Mouse (Mus musculus): Measurements from ENCODE around the gene Nr2c2. TPM values are rescaled to one million over a fixed set of nuclear protein-coding genes. Genes with fewer than 3 reads are reported as not detected.

Nr2c2 gene
- polyA plus RNA-seq, 1 experiment from 2014 or later = 16.4 TPM

GRCm38 (mm10) chr6:92199414-92199813, 108.2 kb downstream of the Nr2c2 start:
- WGBS (ENCODE audit: insufficient replicate concordance) = 83% methylated on average over 8 of the region's 8 CpGs
- H3K36me3 ChIP-seq (ENCODE audit: control insufficient read depth, insufficient read depth, low read length) = peaks cover 24% of the 10 kb centered on the region
- no peak for ATAC-seq (replicated peaks; ENCODE audit: insufficient number of reproducible peaks, low FRiP score, low TSS enrichment)

GRCm38 (mm10) chr6:92214055-92214772, 123.0 kb downstream of the Nr2c2 start:
- H3K9me3 ChIP-seq (replicated peaks; ENCODE audit: control insufficient read depth, low read length) = no peaks in the 10 kb centered on the region
- H3K4me1 ChIP-seq (ENCODE audit: control insufficient read depth, insufficient read depth, low read length) = peaks cover 7% of the 10 kb centered on the region
- H3K4me3 ChIP-seq (ENCODE audit: low read depth, low read length) = peak overlapping the region; percentile 98
- no peaks in the 10 kb centered on the region for H3K27me3 ChIP-seq (ENCODE audit: control insufficient read depth, insufficient read depth, low read length)
- WGBS (ENCODE audit: insufficient replicate concordance) = under 1% methylated on average over 48 of the region's 48 CpGs
- H3K27ac ChIP-seq (ENCODE audit: low read depth, low read length) = peak overlapping the region; percentile 74
- ATAC-seq (replicated peaks; ENCODE audit: insufficient number of reproducible peaks, low FRiP score, low TSS enrichment) = peak; percentile 61
- H3K9ac ChIP-seq (ENCODE audit: low read depth, low read length) = peak overlapping the region; percentile 97
- H3K4me2 ChIP-seq = peak overlapping the region; percentile 96
- no peaks in the 10 kb centered on the region; the same call in 1 of the 2 replicates for H3K36me3 ChIP-seq (ENCODE audit: control insufficient read depth, insufficient read depth, low read length)

More at GRCm38 (mm10) chr6:92199414-92199813, 108.2 kb downstream of the Nr2c2 start:
- Histone ChIP-seq H3K4me1 (ENCODE audit: control insufficient read depth, insufficient read depth, low read length) (no peaks in the 10 kb centered on the region), H3K9ac (ENCODE audit: low read depth, low read length) (no peak overlapping the region), H3K27ac (ENCODE audit: low read depth, low read length) (no peak overlapping the region), H3K9me3 (replicated peaks; ENCODE audit: control insufficient read depth, low read length) (no peaks in the 10 kb centered on the region), H3K4me2 (no peak overlapping the region), H3K27me3 (ENCODE audit: control insufficient read depth, insufficient read depth, low read length) (no peaks in the 10 kb centered on the region), H3K4me3 (ENCODE audit: low read depth, low read length) (no peak overlapping the region)

- peak; percentile 87 for ATAC-seq (replicated peaks; ENCODE audit: insufficient number of reproducible peaks, low FRiP score, low TSS enrichment)
- Histone ChIP-seq H3K9me3 (replicated peaks; ENCODE audit: control insufficient read depth, low read length) (no peaks in the 10 kb centered on the region), H3K27me3 (ENCODE audit: control insufficient read depth, insufficient read depth, low read length) (no peaks in the 10 kb centered on the region), H3K4me1 (ENCODE audit: control insufficient read depth, insufficient read depth, low read length) (peaks cover 7% of the 10 kb centered on the region), H3K27ac (ENCODE audit: low read depth, low read length) (peak within 1 kb of the TSS; percentile 74), H3K36me3 (ENCODE audit: control insufficient read depth, insufficient read depth, low read length) (no peaks in the 10 kb centered on the region; the same call in 1 of the 2 replicates), H3K4me2 (peak within 1 kb of the TSS; percentile 96), H3K9ac (ENCODE audit: low read depth, low read length) (peak within 1 kb of the TSS; percentile 97), H3K4me3 (ENCODE audit: low read depth, low read length) (peak within 1 kb of the TSS; percentile 98)
- 10% methylated on average over 35 of the region's 35 CpGs for whole genome bisulfite sequencing (ENCODE audit: insufficient replicate concordance)
Measured at GRCm38 (mm10) chr6:92214773-92215449, 123.7 kb downstream of the Nr2c2 start, which contains the start of gene Rbsn. Gene Rbsn (minus strand): TSS chr6:92214925.

- no peak overlapping the region for H3K9ac ChIP-seq (ENCODE audit: low read depth, low read length)
- no peaks in the 10 kb centered on the region for H3K36me3 ChIP-seq (ENCODE audit: control insufficient read depth, insufficient read depth, low read length)
- no peaks in the 10 kb centered on the region for H3K9me3 ChIP-seq (replicated peaks; ENCODE audit: control insufficient read depth, low read length)
- H3K4me2 ChIP-seq = no peak overlapping the region
- ATAC-seq (replicated peaks; ENCODE audit: insufficient number of reproducible peaks, low FRiP score, low TSS enrichment) = no peak
- no peaks in the 10 kb centered on the region; the same call in 1 of the 2 replicates for H3K4me1 ChIP-seq (ENCODE audit: control insufficient read depth, insufficient read depth, low read length)
- no peaks in the 10 kb centered on the region for H3K27me3 ChIP-seq (ENCODE audit: control insufficient read depth, insufficient read depth, low read length)
- 40% methylated on average over 3 of the region's 3 CpGs for WGBS (ENCODE audit: insufficient replicate concordance)
- no peak overlapping the region for H3K27ac ChIP-seq (ENCODE audit: low read depth, low read length)
- no peak overlapping the region for H3K4me3 ChIP-seq (ENCODE audit: low read depth, low read length)
Measured at GRCm38 (mm10) chr6:92219445-92219844, 128.3 kb downstream of the Nr2c2 start.

- no peaks in the 10 kb centered on the region for H3K27me3 ChIP-seq (ENCODE audit: control insufficient read depth, insufficient read depth, low read length)
- ATAC-seq (replicated peaks; ENCODE audit: insufficient number of reproducible peaks, low FRiP score, low TSS enrichment) = no peak
- H3K9ac ChIP-seq (ENCODE audit: low read depth, low read length) = no peak overlapping the region
- WGBS (ENCODE audit: insufficient replicate concordance) = 69% methylated on average over 6 of the region's 6 CpGs
- H3K4me3 ChIP-seq (ENCODE audit: low read depth, low read length) = no peak overlapping the region
- no peak overlapping the region for H3K27ac ChIP-seq (ENCODE audit: low read depth, low read length)
- no peaks in the 10 kb centered on the region; the same call in 1 of the 2 replicates for H3K4me1 ChIP-seq (ENCODE audit: control insufficient read depth, insufficient read depth, low read length)
- H3K4me2 ChIP-seq = no peak overlapping the region
- no peaks in the 10 kb centered on the region for H3K9me3 ChIP-seq (replicated peaks; ENCODE audit: control insufficient read depth, low read length)
- H3K36me3 ChIP-seq (ENCODE audit: control insufficient read depth, insufficient read depth, low read length) = no peaks in the 10 kb centered on the region
Measured at GRCm38 (mm10) chr6:92221604-92222003, 130.4 kb downstream of the Nr2c2 start.

- H3K4me1 ChIP-seq (ENCODE audit: control insufficient read depth, insufficient read depth, low read length) = no peaks in the 10 kb centered on the region; the same call in 1 of the 2 replicates
- H3K9me3 ChIP-seq (replicated peaks; ENCODE audit: control insufficient read depth, low read length) = no peaks in the 10 kb centered on the region
- no peak overlapping the region for H3K4me3 ChIP-seq (ENCODE audit: low read depth, low read length)
- H3K36me3 ChIP-seq (ENCODE audit: control insufficient read depth, insufficient read depth, low read length) = no peaks in the 10 kb centered on the region
- no peak overlapping the region for H3K4me2 ChIP-seq
- WGBS (ENCODE audit: insufficient replicate concordance) = 65% methylated on average over 3 of the region's 3 CpGs
- H3K9ac ChIP-seq (ENCODE audit: low read depth, low read length) = 0 out of 2 replicates have a peak overlapping the region, but pooled peaks have one; percentile 16
- no peak overlapping the region for H3K27ac ChIP-seq (ENCODE audit: low read depth, low read length)
- no peak for ATAC-seq (replicated peaks; ENCODE audit: insufficient number of reproducible peaks, low FRiP score, low TSS enrichment)
- H3K27me3 ChIP-seq (ENCODE audit: control insufficient read depth, insufficient read depth, low read length) = no peaks in the 10 kb centered on the region
Measured at GRCm38 (mm10) chr6:92222021-92222420, 130.8 kb downstream of the Nr2c2 start.

Other genes starting within 250 kb of the Nr2c2 start
- 24.2 and 30.2 TPM in 2 replicates for gene Ccdc174, start 213.3 kb upstream of the Nr2c2 start, polyA plus RNA-seq (2014; fragmentation: Nextera tagmentation; extraction: Ambion mirVana)
- 0.20 and 0.25 TPM in 2 replicates for gene 4930590J08Rik, start 188.6 kb upstream of the Nr2c2 start, polyA plus RNA-seq (2014; fragmentation: Nextera tagmentation; extraction: Ambion mirVana)
- gene Fgd5, start 112.5 kb upstream of the Nr2c2 start, polyA plus RNA-seq (2014; fragmentation: Nextera tagmentation; extraction: Ambion mirVana) = 9.1 and 10.2 TPM in 2 replicates
- 79.6 and 84.8 TPM in 2 replicates for gene Mrps25, start 92.6 kb downstream of the Nr2c2 start, polyA plus RNA-seq (2014; fragmentation: Nextera tagmentation; extraction: Ambion mirVana)
- 10.7 and 12.3 TPM in 2 replicates for gene Rbsn, start 123.5 kb downstream of the Nr2c2 start, polyA plus RNA-seq (2014; fragmentation: Nextera tagmentation; extraction: Ambion mirVana)
- 0.58 and 0.86 TPM in 2 replicates for gene Trh, start 153.3 kb downstream of the Nr2c2 start, polyA plus RNA-seq (2014; fragmentation: Nextera tagmentation; extraction: Ambion mirVana)